Mouse (Mus musculus): Measurements from ENCODE around the gene Vwc2l. TPM values are rescaled to one million over a fixed set of nuclear protein-coding genes. Genes with fewer than 3 reads are reported as not detected.

Vwc2l gene
- polyA plus RNA-seq, 1 experiment from 2014 or later: 10.7 TPM

GRCm38 (mm10) chr1:70823111-70823510, 97.6 kb downstream of the Vwc2l start:
- no peak for ATAC-seq
- H3K27ac ChIP-seq (ENCODE audit: low read depth, low read length): no peak overlapping the region
- H3K9me3 ChIP-seq (ENCODE audit: control insufficient read depth, low read length): no peaks in the 10 kb centered on the region
- no peaks in the 10 kb centered on the region for H3K4me1 ChIP-seq (ENCODE audit: control insufficient read depth, insufficient read depth, low read depth, low read length)
- H3K9ac ChIP-seq (ENCODE audit: low read depth, low read length): no peak overlapping the region
- no peaks in the 10 kb centered on the region for H3K27me3 ChIP-seq (replicated peaks; ENCODE audit: control insufficient read depth, insufficient read depth, low read length)
- 45% methylated on average over 2 of the region's 2 CpGs for WGBS
- H3K36me3 ChIP-seq (ENCODE audit: control insufficient read depth, insufficient read depth, low read length): no peaks in the 10 kb centered on the region
- no peak overlapping the region for H3K4me3 ChIP-seq (ENCODE audit: low read length)
- H3K4me2 ChIP-seq (ENCODE audit: low read length): no peak overlapping the region

- no peaks in the 10 kb centered on the region for H3K9me3 ChIP-seq (ENCODE audit: control insufficient read depth, low read length)
- H3K4me1 ChIP-seq (ENCODE audit: control insufficient read depth, insufficient read depth, low read depth, low read length): no peaks in the 10 kb centered on the region
- H3K27me3 ChIP-seq (replicated peaks; ENCODE audit: control insufficient read depth, insufficient read depth, low read length): no peaks in the 10 kb centered on the region
- no peak overlapping the region for H3K27ac ChIP-seq (ENCODE audit: low read depth, low read length)
- H3K36me3 ChIP-seq (ENCODE audit: control insufficient read depth, insufficient read depth, low read length): no peaks in the 10 kb centered on the region
- no peak overlapping the region for H3K9ac ChIP-seq (ENCODE audit: low read depth, low read length)
- H3K4me3 ChIP-seq (ENCODE audit: low read length): no peak overlapping the region
- WGBS: 81% methylated on average over 3 of the region's 3 CpGs
- no peak overlapping the region for H3K4me2 ChIP-seq (ENCODE audit: low read length)
- ATAC-seq: no peak
Measured at GRCm38 (mm10) chr1:70833262-70833661, 107.7 kb downstream of the Vwc2l start.

- 90% methylated on average over 7 of the region's 7 CpGs for WGBS
- no peaks in the 10 kb centered on the region for H3K4me1 ChIP-seq (ENCODE audit: control insufficient read depth, insufficient read depth, low read depth, low read length)
- ATAC-seq: no peak
Measured at GRCm38 (mm10) chr1:70842222-70842621, 116.7 kb downstream of the Vwc2l start.

GRCm38 (mm10) chr1:70845276-70845675, 119.8 kb downstream of the Vwc2l start:
- Histone ChIP-seq H3K27me3 (replicated peaks; ENCODE audit: control insufficient read depth, insufficient read depth, low read length) (no peaks in the 10 kb centered on the region), H3K9me3 (ENCODE audit: control insufficient read depth, low read length) (no peaks in the 10 kb centered on the region), H3K4me3 (ENCODE audit: low read length) (no peak overlapping the region), H3K4me1 (ENCODE audit: control insufficient read depth, insufficient read depth, low read depth, low read length) (no peaks in the 10 kb centered on the region), H3K27ac (ENCODE audit: low read depth, low read length) (no peak overlapping the region), H3K9ac (ENCODE audit: low read depth, low read length) (no peak overlapping the region), H3K36me3 (ENCODE audit: control insufficient read depth, insufficient read depth, low read length) (no peaks in the 10 kb centered on the region), H3K4me2 (ENCODE audit: low read length) (no peak overlapping the region)
- ATAC-seq: no peak

More at GRCm38 (mm10) chr1:70842222-70842621, 116.7 kb downstream of the Vwc2l start:
- Histone ChIP-seq H3K36me3 (ENCODE audit: control insufficient read depth, insufficient read depth, low read length) (no peaks in the 10 kb centered on the region), H3K4me3 (ENCODE audit: low read length) (no peak overlapping the region), H3K9me3 (ENCODE audit: control insufficient read depth, low read length) (no peaks in the 10 kb centered on the region), H3K9ac (ENCODE audit: low read depth, low read length) (no peak overlapping the region), H3K27me3 (replicated peaks; ENCODE audit: control insufficient read depth, insufficient read depth, low read length) (no peaks in the 10 kb centered on the region), H3K27ac (ENCODE audit: low read depth, low read length) (no peak overlapping the region), H3K4me2 (ENCODE audit: low read length) (no peak overlapping the region)

GRCm38 (mm10) chr1:70851633-70852390, 126.3 kb downstream of the Vwc2l start:
- H3K27ac ChIP-seq (ENCODE audit: low read depth, low read length): no peak overlapping the region
- 50% methylated on average over 12 of the region's 12 CpGs for WGBS
- no peaks in the 10 kb centered on the region for H3K9me3 ChIP-seq (ENCODE audit: control insufficient read depth, low read length)
- no peaks in the 10 kb centered on the region for H3K27me3 ChIP-seq (replicated peaks; ENCODE audit: control insufficient read depth, insufficient read depth, low read length)
- H3K4me3 ChIP-seq (ENCODE audit: low read length): no peak overlapping the region
- H3K4me1 ChIP-seq (ENCODE audit: control insufficient read depth, insufficient read depth, low read depth, low read length): peaks cover 5% of the 10 kb centered on the region; the same call in 1 of the 2 replicates
- no peak overlapping the region for H3K4me2 ChIP-seq (ENCODE audit: low read length)
- peak; percentile 64 for ATAC-seq
- H3K36me3 ChIP-seq (ENCODE audit: control insufficient read depth, insufficient read depth, low read length): no peaks in the 10 kb centered on the region
- H3K9ac ChIP-seq (ENCODE audit: low read depth, low read length): no peak overlapping the region

GRCm38 (mm10) chr1:70853446-70853845, 127.9 kb downstream of the Vwc2l start:
- Histone ChIP-seq H3K4me2 (ENCODE audit: low read length) (no peak overlapping the region), H3K9ac (ENCODE audit: low read depth, low read length) (no peak overlapping the region), H3K36me3 (ENCODE audit: control insufficient read depth, insufficient read depth, low read length) (no peaks in the 10 kb centered on the region), H3K4me3 (ENCODE audit: low read length) (no peak overlapping the region), H3K4me1 (ENCODE audit: control insufficient read depth, insufficient read depth, low read depth, low read length) (peaks cover 5% of the 10 kb centered on the region; the same call in 1 of the 2 replicates), H3K27me3 (replicated peaks; ENCODE audit: control insufficient read depth, insufficient read depth, low read length) (no peaks in the 10 kb centered on the region), H3K27ac (ENCODE audit: low read depth, low read length) (no peak overlapping the region), H3K9me3 (ENCODE audit: control insufficient read depth, low read length) (no peaks in the 10 kb centered on the region)
- ATAC-seq: 0 out of 2 replicates have a peak, but pooled peaks have one; percentile 22
- 58% methylated on average over 11 of the region's 11 CpGs for WGBS

- H3K27ac ChIP-seq (ENCODE audit: low read depth, low read length): peak overlapping the region; percentile 18; the same call in 1 of the 2 replicates
- no peak overlapping the region for H3K4me2 ChIP-seq (ENCODE audit: low read length)
- peaks cover 5% of the 10 kb centered on the region; the same call in 1 of the 2 replicates for H3K4me1 ChIP-seq (ENCODE audit: control insufficient read depth, insufficient read depth, low read depth, low read length)
- no peaks in the 10 kb centered on the region for H3K9me3 ChIP-seq (ENCODE audit: control insufficient read depth, low read length)
- no peaks in the 10 kb centered on the region for H3K27me3 ChIP-seq (replicated peaks; ENCODE audit: control insufficient read depth, insufficient read depth, low read length)
- WGBS: 61% methylated on average over 5 of the region's 5 CpGs
- no peak overlapping the region for H3K9ac ChIP-seq (ENCODE audit: low read depth, low read length)
- H3K4me3 ChIP-seq (ENCODE audit: low read length): no peak overlapping the region
- ATAC-seq: no peak
- H3K36me3 ChIP-seq (ENCODE audit: control insufficient read depth, insufficient read depth, low read length): no peaks in the 10 kb centered on the region
Measured at GRCm38 (mm10) chr1:70855912-70856311, 130.4 kb downstream of the Vwc2l start.

GRCm38 (mm10) chr1:70861672-70862071, 136.2 kb downstream of the Vwc2l start:
- Histone ChIP-seq H3K36me3 (ENCODE audit: control insufficient read depth, insufficient read depth, low read length) (no peaks in the 10 kb centered on the region), H3K4me1 (ENCODE audit: control insufficient read depth, insufficient read depth, low read depth, low read length) (no peaks in the 10 kb centered on the region), H3K9me3 (ENCODE audit: control insufficient read depth, low read length) (no peaks in the 10 kb centered on the region), H3K27me3 (replicated peaks; ENCODE audit: control insufficient read depth, insufficient read depth, low read length) (no peaks in the 10 kb centered on the region), H3K27ac (ENCODE audit: low read depth, low read length) (no peak overlapping the region), H3K4me3 (ENCODE audit: low read length) (no peak overlapping the region), H3K9ac (ENCODE audit: low read depth, low read length) (no peak overlapping the region), H3K4me2 (ENCODE audit: low read length) (no peak overlapping the region)
- ATAC-seq: no peak
- 38% methylated on average over 2 of the region's 2 CpGs for WGBS

GRCm38 (mm10) chr1:70866137-70866536, 140.6 kb downstream of the Vwc2l start:
- Histone ChIP-seq H3K4me1 (ENCODE audit: control insufficient read depth, insufficient read depth, low read depth, low read length) (no peaks in the 10 kb centered on the region), H3K9ac (ENCODE audit: low read depth, low read length) (no peak overlapping the region), H3K4me2 (ENCODE audit: low read length) (no peak overlapping the region), H3K27ac (ENCODE audit: low read depth, low read length) (no peak overlapping the region), H3K36me3 (ENCODE audit: control insufficient read depth, insufficient read depth, low read length) (no peaks in the 10 kb centered on the region), H3K27me3 (replicated peaks; ENCODE audit: control insufficient read depth, insufficient read depth, low read length) (no peaks in the 10 kb centered on the region), H3K4me3 (ENCODE audit: low read length) (no peak overlapping the region), H3K9me3 (ENCODE audit: control insufficient read depth, low read length) (no peaks in the 10 kb centered on the region)
- no peak for ATAC-seq
- 61% methylated on average over 5 of the region's 5 CpGs for WGBS

Data from hindbrain, embryonic 16.5 days (tissue).